Mouse (Mus musculus) liver, embryonic 15.5 days (tissue): ENCODE measurements around the gene Crkl. TPM values are rescaled to one million over a fixed set of nuclear protein-coding genes. Genes with fewer than 3 reads are reported as not detected.

Source experiments
- ATAC-seq: fragments of 200-750 bp; cut with Nextera tagmentation; 2 replicates; pipeline ENCODE4 v1.8.0; 2017; ENCODE audit warnings: moderate number of reproducible peaks, mild to moderate bottlenecking, moderate library complexity; ENCODE audit not compliant: insufficient read depth
- H3K27ac ChIP-seq: fragments of 300-500 bp; sonication (generic); replicated peaks from 2 replicates; pipeline ENCODE4 v1.5.1; 2015; ENCODE audit warnings: mild to moderate bottlenecking, inconsistent platforms
- H3K27me3 ChIP-seq: fragments of 300-500 bp; sonication (generic); 2 replicates; pipeline ENCODE4 v1.6.1; 2015; ENCODE audit warnings: mild to moderate bottlenecking, inconsistent platforms
- H3K36me3 ChIP-seq: fragments of 300-500 bp; sonication (generic); replicated peaks from 2 replicates; pipeline ENCODE4 v1.6.1; 2015; ENCODE audit warnings: moderate library complexity, mild to moderate bottlenecking, inconsistent platforms
- H3K4me1 ChIP-seq: fragments of 300-500 bp; sonication (generic); replicated peaks from 2 replicates; pipeline ENCODE4 v1.6.1; 2015; ENCODE audit warnings: inconsistent platforms
- H3K4me2 ChIP-seq: fragments of 300-500 bp; sonication (generic); 2 replicates; pipeline ENCODE4 v1.6.1; 2015; ENCODE audit warnings: moderate library complexity, mild to moderate bottlenecking, inconsistent platforms
- H3K4me3 ChIP-seq: fragments of 300-500 bp; sonication (generic); replicated peaks from 2 replicates; pipeline ENCODE4 v1.5.1; 2015; ENCODE audit warnings: mild to moderate bottlenecking, inconsistent platforms
- H3K9ac ChIP-seq: fragments of 300-500 bp; sonication (generic); 2 replicates; pipeline ENCODE4 v1.6.1; 2015; ENCODE audit warnings: moderate library complexity, mild to moderate bottlenecking, inconsistent platforms
- H3K9me3 ChIP-seq: fragments of 300-500 bp; sonication (generic); replicated peaks from 2 replicates; pipeline ENCODE4 v1.6.1; 2016; ENCODE audit warnings: inconsistent platforms
- WGBS: fragments of 180-500 bp; shearing (Covaris S2); methylation state at CpG from one replicate; pipeline ENCODE4 v1.1.7; 2015; ENCODE audit warnings: mixed read lengths; ENCODE audit not compliant: insufficient replicate concordance; 5-methylcytosine and 5-hydroxymethylcytosine counted together
- polyA plus RNA-seq: library from polyadenylated mRNA; unstranded; fragments of >200 nt; fragmentation: Nextera tagmentation; extraction: Ambion mirVana; gene quantifications from 2 replicates; pipeline ENCODE4 v1.2.1, GENCODE M21; 2015

The Crkl gene
- polyA plus RNA-seq, 1 experiment from 2014 or later, result 28.2 TPM

DNA sequence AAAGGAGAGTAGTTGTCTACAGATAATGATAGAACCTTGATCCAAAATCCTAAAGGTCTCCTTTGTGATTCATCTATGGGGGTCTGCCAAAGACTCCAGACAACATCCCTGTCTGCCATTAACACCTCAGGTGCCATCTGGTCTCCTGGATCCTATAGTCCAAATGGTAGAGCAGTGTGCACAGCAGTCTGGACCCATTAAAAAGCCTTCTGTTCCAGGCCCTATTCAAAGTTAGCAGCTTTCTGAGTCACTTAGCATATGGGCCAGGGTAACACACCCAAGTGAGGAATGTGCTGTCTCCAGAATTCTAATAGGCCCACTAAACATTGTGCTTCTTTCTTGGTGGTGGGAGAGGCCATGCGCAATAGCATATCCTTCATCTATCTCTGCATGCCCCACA is 5.1 kb downstream of the Crkl start:
- no peak overlapping the region for H3K9ac ChIP-seq
- H3K27ac ChIP-seq, result no peak overlapping the region
- H3K4me1 ChIP-seq, result peaks cover 62% of the 10 kb centered on the region
- no peaks in the 10 kb centered on the region for H3K27me3 ChIP-seq
- H3K9me3 ChIP-seq, result no peaks in the 10 kb centered on the region
- no peak overlapping the region for H3K4me3 ChIP-seq
- H3K4me2 ChIP-seq, result no peak overlapping the region
- H3K36me3 ChIP-seq, result peaks cover 45% of the 10 kb centered on the region
- WGBS, result 100% methylated on average over 1 of the region's 1 CpGs
- ATAC-seq, result no peak

DNA sequence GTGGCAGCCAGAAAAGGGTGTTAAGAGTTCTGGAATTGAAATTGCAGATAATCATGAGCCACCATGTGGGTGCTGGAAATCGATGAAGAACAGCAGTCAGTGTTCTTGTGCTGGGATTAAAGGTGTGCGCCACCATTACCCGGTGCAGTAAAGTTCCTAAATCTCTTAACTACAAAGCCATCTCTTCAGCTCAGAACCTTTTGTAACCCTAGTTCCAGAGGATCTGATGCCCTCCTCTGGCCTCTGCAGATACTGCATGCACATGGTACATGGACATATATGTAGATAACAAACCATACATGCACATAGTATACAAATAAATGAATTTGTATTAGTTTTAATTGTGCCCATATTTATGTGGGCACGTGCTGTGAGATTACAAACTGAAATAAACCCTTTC is 8.5 kb downstream of the Crkl start:
- no peak for ATAC-seq
- H3K4me1 ChIP-seq, result peaks cover 58% of the 10 kb centered on the region
- WGBS, result 58% methylated on average over 4 of the region's 4 CpGs
- no peaks in the 10 kb centered on the region for H3K9me3 ChIP-seq
- no peak overlapping the region for H3K27ac ChIP-seq
- H3K36me3 ChIP-seq, result peaks cover 54% of the 10 kb centered on the region
- no peaks in the 10 kb centered on the region for H3K27me3 ChIP-seq
- no peak overlapping the region for H3K4me2 ChIP-seq
- no peak overlapping the region for H3K4me3 ChIP-seq
- H3K9ac ChIP-seq, result no peak overlapping the region

DNA sequence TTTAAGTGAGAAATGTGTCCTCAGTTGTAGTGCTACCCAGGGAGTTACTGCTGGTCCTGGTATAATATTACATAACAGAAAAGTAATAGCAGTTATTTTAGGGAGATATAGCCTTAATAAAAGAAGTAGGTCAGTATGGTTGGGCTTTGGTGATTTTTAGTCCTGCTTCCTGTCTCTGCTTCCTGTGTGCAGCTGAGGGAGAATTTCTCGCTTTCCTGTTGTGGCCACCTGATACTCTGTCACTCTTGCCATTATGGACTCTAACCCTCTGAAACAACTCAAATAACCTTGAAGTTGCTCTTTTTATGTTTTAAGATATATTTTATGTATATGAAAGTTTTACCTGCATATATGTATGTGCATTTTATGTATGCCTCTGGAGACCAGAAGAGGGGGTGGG is 9.8 kb downstream of the Crkl start:
- H3K4me2 ChIP-seq, result no peak overlapping the region
- H3K4me1 ChIP-seq, result peaks cover 53% of the 10 kb centered on the region
- no peak overlapping the region for H3K4me3 ChIP-seq
- no peaks in the 10 kb centered on the region for H3K27me3 ChIP-seq
- no peak overlapping the region for H3K9ac ChIP-seq
- ATAC-seq, result no peak
- H3K27ac ChIP-seq, result no peak overlapping the region
- peaks cover 44% of the 10 kb centered on the region for H3K36me3 ChIP-seq
- 56% methylated on average over 1 of the region's 1 CpGs for WGBS
- no peaks in the 10 kb centered on the region for H3K9me3 ChIP-seq

DNA sequence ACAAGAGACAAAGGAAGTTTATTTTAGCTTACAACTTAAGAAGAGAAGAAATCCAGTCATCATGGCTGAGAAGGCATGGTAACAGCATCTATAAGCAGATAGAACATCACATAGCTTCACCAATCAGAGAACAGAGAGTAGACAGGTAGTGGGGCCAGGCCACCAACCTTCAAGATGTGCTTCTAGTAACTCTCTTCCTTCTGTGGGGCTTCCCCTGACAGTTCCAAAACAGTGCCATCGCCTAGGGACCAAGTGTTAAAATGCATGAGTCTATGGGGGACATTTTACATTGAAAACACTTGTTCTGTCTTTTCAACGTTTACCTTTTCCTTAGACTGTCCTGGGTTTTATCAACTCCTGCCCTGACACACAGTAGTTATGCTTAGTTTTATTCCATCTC is 11.4 kb downstream of the Crkl start:
- H3K27ac ChIP-seq, result no peak overlapping the region
- H3K4me1 ChIP-seq, result peaks cover 54% of the 10 kb centered on the region
- no peak overlapping the region for H3K4me2 ChIP-seq
- no peaks in the 10 kb centered on the region for H3K9me3 ChIP-seq
- H3K9ac ChIP-seq, result no peak overlapping the region
- H3K36me3 ChIP-seq, result peaks cover 28% of the 10 kb centered on the region
- WGBS, result 74% methylated on average over 2 of the region's 2 CpGs
- no peak for ATAC-seq
- no peaks in the 10 kb centered on the region for H3K27me3 ChIP-seq
- no peak overlapping the region for H3K4me3 ChIP-seq

DNA sequence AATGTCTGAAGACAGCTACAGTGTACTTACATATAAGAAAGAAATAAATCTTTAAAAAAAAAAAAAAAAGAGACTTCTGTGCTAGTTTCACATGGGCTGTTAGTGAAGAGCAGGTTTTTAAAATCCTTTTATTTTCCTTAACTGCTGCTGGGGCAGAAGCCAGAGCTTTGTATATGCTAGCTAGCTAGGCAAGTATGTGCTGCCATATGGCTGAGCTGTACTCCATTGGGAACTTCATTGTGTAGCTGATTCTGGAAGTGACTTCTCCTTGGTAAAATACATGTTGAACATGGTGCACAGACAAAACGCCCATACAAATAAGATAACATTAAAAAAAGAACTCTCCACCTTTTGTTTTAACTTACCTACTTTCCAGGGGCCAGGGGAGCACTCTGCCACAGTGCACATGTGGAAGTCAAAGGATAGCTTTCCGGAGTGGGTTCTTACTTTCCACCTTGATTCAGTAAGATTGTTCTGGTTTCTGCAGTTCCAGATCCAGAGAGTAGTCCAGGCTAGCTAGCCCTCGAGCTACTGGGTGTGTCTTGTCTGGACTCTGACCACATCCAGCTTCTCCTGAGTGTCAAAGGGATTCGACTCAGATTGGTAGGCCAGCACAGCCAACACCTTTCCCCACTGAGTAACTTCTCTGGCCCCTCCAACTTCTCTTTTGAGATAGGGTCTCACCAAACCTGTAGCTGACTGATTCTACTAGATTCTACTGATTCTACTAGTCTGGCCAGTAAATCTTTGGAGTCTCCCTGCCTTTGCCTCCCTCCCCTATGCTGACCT is 15.3 kb downstream of the Crkl start:
- Histone ChIP-seq H3K9ac (no peak overlapping the region), H3K9me3 (no peaks in the 10 kb centered on the region), H3K4me1 (peaks cover 20% of the 10 kb centered on the region), H3K36me3 (peaks cover 37% of the 10 kb centered on the region), H3K27ac (no peak overlapping the region), H3K4me3 (no peak overlapping the region), H3K4me2 (no peak overlapping the region), H3K27me3 (no peaks in the 10 kb centered on the region)
- 68% methylated on average over 4 of the region's 4 CpGs for WGBS
- ATAC-seq, result no peak

GRCm38 (mm10) chr16:17472498-17472897 is 20.7 kb downstream of the Crkl start:
- Histone ChIP-seq H3K4me3 (no peak overlapping the region), H3K36me3 (peaks cover 56% of the 10 kb centered on the region), H3K27ac (no peak overlapping the region), H3K4me1 (peaks cover 2% of the 10 kb centered on the region), H3K9me3 (no peaks in the 10 kb centered on the region), H3K9ac (no peak overlapping the region), H3K27me3 (no peaks in the 10 kb centered on the region), H3K4me2 (no peak overlapping the region)
- ATAC-seq, result no peak
- 71% methylated on average over 6 of the region's 6 CpGs for WGBS

GRCm38 (mm10) chr16:17474091-17474490 is 22.3 kb downstream of the Crkl start:
- ATAC-seq, result no peak
- H3K27ac ChIP-seq, result no peak overlapping the region
- no peak overlapping the region for H3K4me3 ChIP-seq
- H3K36me3 ChIP-seq, result peaks cover 58% of the 10 kb centered on the region
- peaks cover 17% of the 10 kb centered on the region for H3K4me1 ChIP-seq
- H3K4me2 ChIP-seq, result no peak overlapping the region
- no peaks in the 10 kb centered on the region for H3K9me3 ChIP-seq
- H3K27me3 ChIP-seq, result no peaks in the 10 kb centered on the region
- H3K9ac ChIP-seq, result no peak overlapping the region

- H3K4me1 ChIP-seq, result peaks cover 22% of the 10 kb centered on the region
- H3K9me3 ChIP-seq, result no peaks in the 10 kb centered on the region
- H3K4me3 ChIP-seq, result no peak overlapping the region
- H3K36me3 ChIP-seq, result peaks cover 53% of the 10 kb centered on the region
- no peak overlapping the region for H3K4me2 ChIP-seq
- no peak for ATAC-seq
- H3K27me3 ChIP-seq, result no peaks in the 10 kb centered on the region
- 74% methylated on average over 2 of the region's 2 CpGs for WGBS
- H3K27ac ChIP-seq, result no peak overlapping the region
- H3K9ac ChIP-seq, result no peak overlapping the region
Observed at GRCm38 (mm10) chr16:17474761-17475160, 23.0 kb downstream of the Crkl start.

GRCm38 (mm10) chr16:17475326-17475725 is 23.5 kb downstream of the Crkl start:
- WGBS, result 82% methylated on average over 4 of the region's 4 CpGs
- peaks cover 22% of the 10 kb centered on the region for H3K4me1 ChIP-seq

DNA sequence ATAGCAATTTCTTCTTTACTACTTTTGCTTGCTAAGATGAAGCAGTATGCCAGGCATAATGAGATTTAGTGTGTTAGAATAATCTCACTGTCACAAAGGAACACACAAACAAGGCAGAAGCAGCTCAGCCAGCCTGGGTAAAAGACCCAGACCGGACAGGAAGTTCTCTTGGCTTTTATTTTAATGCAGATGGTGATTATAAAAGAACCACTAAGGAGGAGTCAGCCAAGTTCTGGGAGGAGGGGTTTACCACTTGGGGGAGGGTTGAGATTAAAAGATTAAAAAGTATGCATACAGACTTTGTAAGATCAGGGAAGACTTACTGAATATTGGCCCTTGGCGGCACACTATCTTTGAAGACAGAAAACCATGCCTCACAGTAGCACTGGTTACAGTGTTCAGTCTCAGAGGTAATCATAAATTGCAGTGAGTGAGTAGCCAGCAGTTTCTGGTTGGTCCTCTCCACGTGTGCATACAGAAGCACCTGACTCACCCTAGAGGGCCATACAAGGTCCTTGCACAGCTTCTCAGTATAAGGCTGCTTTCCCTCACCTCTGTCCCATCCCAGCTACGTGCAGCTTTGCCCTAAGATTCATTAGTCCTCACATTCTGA is 26.6 kb downstream of the Crkl start:
- H3K36me3 ChIP-seq, result peaks cover 37% of the 10 kb centered on the region
- H3K4me1 ChIP-seq, result peaks cover 36% of the 10 kb centered on the region
- ATAC-seq, result 0 out of 2 replicates have a peak, but pooled peaks have one; percentile 28
- H3K4me3 ChIP-seq, result no peak overlapping the region
- 50% methylated on average over 4 of the region's 4 CpGs for WGBS
- H3K27ac ChIP-seq, result no peak overlapping the region
- H3K4me2 ChIP-seq, result no peak overlapping the region
- H3K27me3 ChIP-seq, result no peaks in the 10 kb centered on the region
- no peaks in the 10 kb centered on the region for H3K9me3 ChIP-seq
- H3K9ac ChIP-seq, result no peak overlapping the region

More at GRCm38 (mm10) chr16:17475326-17475725, 23.5 kb downstream of the Crkl start:
- peaks cover 48% of the 10 kb centered on the region for H3K36me3 ChIP-seq
- H3K27ac ChIP-seq, result no peak overlapping the region
- H3K4me3 ChIP-seq, result no peak overlapping the region
- H3K4me2 ChIP-seq, result no peak overlapping the region
- H3K9me3 ChIP-seq, result no peaks in the 10 kb centered on the region
- no peak overlapping the region for H3K9ac ChIP-seq
- no peaks in the 10 kb centered on the region for H3K27me3 ChIP-seq
- no peak for ATAC-seq

DNA sequence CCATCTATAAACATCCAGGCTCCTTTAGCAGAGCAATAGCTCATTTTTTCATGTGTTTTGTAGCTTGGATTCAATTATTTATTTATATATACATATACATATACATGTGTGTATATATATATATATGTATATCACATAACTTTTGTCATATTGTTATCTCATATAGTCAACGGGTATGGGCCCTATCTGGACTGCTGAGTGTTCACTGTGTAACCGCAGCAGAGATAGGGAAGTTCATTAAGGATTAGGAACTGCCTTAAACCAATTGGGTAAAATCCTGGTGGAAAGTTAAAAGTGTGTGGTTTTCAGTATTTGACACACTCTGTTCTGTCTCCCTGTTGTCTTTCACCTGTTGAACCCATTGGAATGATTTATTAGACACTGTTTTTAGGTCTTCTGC is 29.7 kb downstream of the Crkl start:
- peak; percentile 45; the same call in 1 of the 2 replicates for ATAC-seq
- Histone ChIP-seq H3K9me3 (no peaks in the 10 kb centered on the region), H3K9ac (no peak overlapping the region), H3K4me2 (no peak overlapping the region), H3K4me3 (no peak overlapping the region), H3K36me3 (peaks cover 57% of the 10 kb centered on the region), H3K4me1 (peaks cover 36% of the 10 kb centered on the region), H3K27ac (no peak overlapping the region), H3K27me3 (no peaks in the 10 kb centered on the region)
- 13% methylated on average over 2 of the region's 2 CpGs for WGBS
